Mouse (Mus musculus) bone marrow macrophage, adult 2 months (primary cell): ENCODE data around the gene Pea15a.

Source experiments
- CTCF ChIP-seq: IDR thresholded peaks from 2 replicates; pipeline ENCODE4 v1.5.1; 2012; ENCODE audit warnings: low read depth, mild to moderate bottlenecking, low read length, moderate library complexity
- POLR2A ChIP-seq: IDR thresholded peaks from 2 replicates; pipeline ENCODE4 v1.6.1; 2012; ENCODE audit warnings: mild to moderate bottlenecking, low read depth, low read length, borderline replicate concordance

- TF ChIP-seq POLR2A (no peak), CTCF (no peak)
These were observed 58.2 kb downstream of the Pea15a start for GRCm38 (mm10) chr1:172148279-172148954.
